Mouse (Mus musculus) liver, adult 2 months (tissue): ENCODE results near the gene Ern2.

ENCODE experiments used
- CTCF ChIP-seq: fragments of 200-500 bp; IDR thresholded peaks from 2 replicates; pipeline ENCODE4 v1.5.1; 2011; ENCODE audit warnings: low read depth, low read length, control low read depth
- POLR2A ChIP-seq: fragments of 200-500 bp; IDR thresholded peaks from 2 replicates; pipeline ENCODE4 v1.6.1; 2011; ENCODE audit warnings: low read length, control low read depth; ENCODE audit not compliant: insufficient read depth; ENCODE audit errors: extremely low read depth

DNA sequence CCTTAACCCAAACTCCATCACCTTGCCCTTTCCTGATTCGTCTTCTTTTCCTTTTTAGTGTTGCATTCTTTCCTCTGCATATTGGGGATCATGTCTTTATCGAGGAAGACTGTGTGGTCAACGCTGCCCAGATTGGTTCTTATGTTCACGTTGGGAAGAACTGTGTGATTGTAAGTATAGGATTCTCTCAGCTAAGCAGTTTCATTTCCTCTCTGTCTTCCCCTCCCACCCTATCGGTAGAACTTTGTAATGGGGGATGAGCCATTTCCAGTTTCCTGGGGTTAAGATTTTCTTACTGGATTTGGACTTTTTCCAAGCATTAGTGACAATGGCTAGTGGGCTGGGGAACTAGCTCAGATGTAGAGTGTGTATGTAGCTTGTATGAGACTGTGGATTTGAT is 47.8 kb downstream of the Ern2 start:
- TF ChIP-seq CTCF (no peak), POLR2A (no peak)
